Mouse (Mus musculus): Measurements from ENCODE around the gene Pbx4. TPM values are rescaled to one million over a fixed set of nuclear protein-coding genes. Genes with fewer than 3 reads are reported as not detected.

The Pbx4 gene
- total RNA-seq, 2 experiments from 2014 or later = 1.1 to 1.2 TPM

- no peak for DNase-seq
These were observed 43.8 kb downstream of the Pbx4 start for GRCm38 (mm10) chr8:69876097-69876496.

DNA sequence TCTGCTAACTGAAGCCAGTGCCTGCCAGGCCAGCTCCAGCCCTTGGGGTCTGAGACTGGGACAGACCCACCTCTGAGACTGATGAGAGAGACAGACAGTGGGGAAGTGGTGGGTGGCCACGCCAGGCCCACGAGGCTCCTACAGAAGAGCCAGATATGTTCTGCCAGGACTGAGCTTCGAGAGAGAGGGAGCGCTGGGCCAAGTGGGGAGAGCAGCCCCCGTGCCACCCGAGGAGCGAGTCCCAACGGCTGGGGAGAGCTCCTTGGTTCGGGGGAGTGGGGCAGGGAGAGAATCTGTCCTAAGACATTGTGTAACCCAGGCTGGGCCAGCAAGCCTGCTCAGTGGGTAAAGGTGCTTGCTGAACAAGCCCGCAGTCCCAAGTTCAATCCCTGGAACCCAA is 44.7 kb downstream of the Pbx4 start:
- no peak for DNase-seq

DNA sequence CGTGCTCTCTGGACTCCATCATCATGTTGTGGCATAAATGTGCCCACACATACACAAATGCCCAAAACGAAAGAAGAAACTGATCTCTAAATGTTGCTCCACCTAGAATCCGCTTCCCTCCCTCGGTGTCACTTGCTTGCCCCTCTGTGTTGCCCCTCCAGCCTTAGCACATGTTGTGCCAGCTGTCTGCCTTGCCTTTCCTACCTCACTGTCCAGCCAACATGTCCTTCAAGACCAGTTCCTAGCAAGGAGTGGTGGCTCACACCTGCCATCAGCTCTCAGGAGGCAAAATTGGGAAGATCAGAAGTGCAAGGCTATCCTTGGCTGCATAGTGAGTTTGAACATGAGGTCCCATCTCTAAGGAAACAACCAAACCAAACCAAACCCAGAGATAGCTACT is 45.1 kb downstream of the Pbx4 start:
- no peak for DNase-seq

- no peak for DNase-seq
These were observed 45.7 kb downstream of the Pbx4 start for GRCm38 (mm10) chr8:69877992-69878391.

GRCm38 (mm10) chr8:69879678-69880077 is 47.4 kb downstream of the Pbx4 start:
- no peak for DNase-seq

GRCm38 (mm10) chr8:69880841-69881240 is 48.5 kb downstream of the Pbx4 start:
- no peak for DNase-seq

DNA sequence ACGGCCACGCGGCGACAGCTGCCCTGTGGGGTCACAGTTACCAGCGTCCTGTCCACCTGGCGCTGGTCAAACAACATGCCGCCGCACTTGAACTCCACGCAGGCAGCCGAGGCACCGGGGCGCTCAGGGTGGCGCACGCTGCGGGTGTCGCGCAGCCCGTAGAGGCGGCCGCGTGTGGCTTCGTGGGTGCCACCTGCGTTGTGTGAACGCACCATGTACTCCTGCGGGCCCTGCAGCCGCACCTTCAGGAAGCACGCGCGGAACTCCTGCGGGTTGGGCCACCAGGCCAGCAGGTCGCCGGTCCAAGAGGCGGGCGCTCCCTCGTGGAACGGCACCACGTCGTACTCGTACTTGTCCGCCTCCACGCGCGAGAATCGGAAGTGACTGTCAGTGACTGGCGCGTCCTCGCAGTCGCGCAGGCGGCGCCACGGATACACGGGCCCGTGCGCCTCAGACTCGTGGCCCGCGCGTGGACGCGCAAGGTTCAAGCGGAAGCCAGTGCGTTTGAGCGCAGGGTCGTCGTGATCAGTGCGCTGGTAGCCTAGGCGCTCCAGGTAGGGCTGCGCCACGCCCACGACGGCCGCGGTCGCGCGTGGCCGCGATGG is 49.1 kb downstream of the Pbx4 start:
- no peak for DNase-seq

- peak; percentile 72 for DNase-seq
These were observed 49.9 kb downstream of the Pbx4 start for GRCm38 (mm10) chr8:69882021-69882756.

GRCm38 (mm10) chr8:69882833-69883600 is 50.7 kb downstream of the Pbx4 start:
- no peak for DNase-seq

DNA sequence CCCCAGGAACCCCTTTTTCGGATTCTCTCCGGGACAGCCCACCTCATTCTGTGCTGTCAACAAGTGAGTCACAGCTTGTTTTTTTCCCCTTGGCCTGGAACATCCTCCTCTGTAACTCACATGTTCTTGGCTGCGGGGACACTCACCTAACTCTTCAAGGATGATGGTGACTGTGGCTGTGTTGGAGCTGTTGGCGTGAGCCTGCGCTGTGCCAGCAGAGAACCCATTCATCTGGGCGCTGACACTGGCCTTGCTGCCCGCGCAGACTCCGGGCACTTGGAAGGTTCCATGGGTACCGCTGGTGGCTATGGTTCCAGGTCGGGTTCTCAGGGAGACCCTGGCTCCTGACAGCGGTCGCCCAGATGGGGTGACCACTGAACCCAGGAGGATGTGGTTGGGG is 51.9 kb downstream of the Pbx4 start:
- no peak for DNase-seq

DNA sequence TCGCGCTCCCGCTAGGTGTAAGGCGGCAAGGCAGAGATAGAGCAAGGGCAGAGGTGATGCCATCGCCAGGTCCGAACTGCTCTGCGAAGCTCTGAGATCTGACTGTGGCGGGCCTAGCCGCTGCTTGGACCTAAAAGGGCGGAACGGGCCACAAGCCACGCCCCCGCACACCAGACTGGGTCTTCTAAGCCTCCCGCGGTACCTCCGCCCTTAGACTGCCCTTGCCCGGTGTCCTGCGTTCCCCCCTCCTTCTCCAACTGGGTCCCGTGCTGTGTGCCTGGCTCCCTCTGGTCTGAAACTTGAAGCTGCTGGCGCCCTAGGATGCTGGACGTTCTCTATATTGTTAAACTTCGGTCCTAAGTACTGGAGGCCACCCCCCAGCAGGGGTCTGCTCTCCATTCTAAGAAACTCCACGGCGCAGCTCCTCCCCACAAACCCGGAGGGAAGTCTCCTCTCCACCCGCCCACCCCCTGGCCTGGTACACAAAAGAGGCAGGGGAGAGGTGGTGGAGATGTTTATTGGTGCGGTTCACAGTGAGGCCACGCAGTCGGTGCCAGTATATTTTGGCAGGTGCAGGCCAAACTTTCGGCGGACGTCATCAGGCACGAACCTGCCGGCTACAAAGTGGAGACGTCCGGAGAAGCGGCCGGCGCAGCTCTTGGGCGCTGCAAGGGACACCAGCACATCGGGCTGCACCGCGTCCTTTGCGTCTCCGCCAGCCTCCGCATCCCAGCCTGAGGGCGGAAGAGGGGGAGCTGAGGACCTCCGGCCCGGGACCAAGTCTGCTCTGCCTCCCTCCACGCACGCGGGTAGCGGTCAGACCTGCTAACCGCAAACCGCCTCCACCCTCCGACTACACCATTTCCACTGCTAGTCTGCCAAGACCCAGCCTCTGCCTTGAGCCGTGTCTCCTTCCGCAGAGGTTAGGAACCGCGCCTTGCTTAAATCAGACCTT is 55.3 kb downstream of the Pbx4 start, which contains the start of gene Cilp2:
TSS of gene Cilp2 (minus strand) at position 399 of the 955 bp plus-strand sequence.
- peak; percentile 52 for DNase-seq

GRCm38 (mm10) chr8:69888244-69888866 is 56.1 kb downstream of the Pbx4 start:
- DNase-seq = peak; percentile 35

DNA sequence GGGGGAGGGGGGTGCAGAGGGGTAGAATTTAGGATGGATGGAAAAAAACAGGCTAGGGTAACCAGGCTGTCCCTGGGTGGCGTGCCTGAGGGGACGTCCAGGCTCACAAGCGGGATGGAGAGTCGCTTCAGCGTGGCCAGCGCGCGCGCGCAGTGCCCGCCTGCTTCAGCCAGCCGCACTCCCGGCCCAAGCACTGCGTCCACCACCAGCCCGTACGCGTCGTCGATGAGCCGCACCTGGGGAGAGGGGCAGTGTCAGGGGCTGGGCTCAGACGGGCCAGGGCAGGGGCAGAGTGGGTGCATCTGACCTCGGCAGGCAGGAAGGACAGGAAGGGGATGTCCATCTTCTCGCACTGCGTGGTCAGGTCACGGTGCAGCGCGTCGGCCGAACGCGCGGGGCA is 56.6 kb downstream of the Pbx4 start:
- peak; percentile 30 for DNase-seq

DNA sequence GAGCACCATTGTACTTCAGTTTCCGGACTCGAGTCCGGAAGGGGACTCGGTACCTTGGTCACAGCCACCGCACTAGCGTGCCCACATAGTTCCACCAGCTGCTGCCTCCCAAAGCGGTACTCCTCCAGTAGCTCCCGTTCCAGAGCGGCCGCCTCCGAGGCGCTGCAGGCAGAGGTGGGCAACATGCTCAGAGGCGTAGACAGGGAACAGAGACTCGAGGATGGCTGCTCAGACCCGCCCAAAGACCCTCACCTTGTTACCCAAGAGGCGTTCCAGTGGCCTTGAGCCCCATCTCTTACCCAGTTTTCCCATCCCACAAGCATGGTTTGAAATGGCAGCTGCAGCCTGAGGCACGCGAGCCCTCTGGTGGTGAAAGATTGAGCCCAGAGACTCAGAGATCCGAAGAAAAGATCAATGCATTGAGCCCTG is 58.5 kb downstream of the Pbx4 start:
- peak; percentile 63 for DNase-seq

DNA sequence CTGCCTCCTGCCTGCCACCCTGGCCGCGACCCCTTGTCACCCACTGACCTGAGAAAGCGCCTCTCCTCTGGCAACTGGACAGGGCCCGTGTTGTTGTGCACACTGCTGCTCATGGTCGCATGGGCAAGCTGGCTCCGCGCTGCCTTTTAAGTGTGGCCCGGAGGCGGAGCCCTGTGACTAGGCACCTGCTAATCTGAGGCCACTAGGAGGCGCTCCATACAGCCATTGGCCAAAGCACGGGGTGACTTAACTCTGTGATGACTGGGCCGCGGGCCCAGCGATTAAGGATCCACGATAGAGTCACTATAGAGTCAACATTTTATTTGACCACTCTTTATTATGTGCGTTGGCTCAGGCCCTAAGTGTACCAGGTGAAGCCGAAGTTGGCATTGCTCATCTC is 61.6 kb downstream of the Pbx4 start:
- peak; percentile 81 for DNase-seq

GRCm38 (mm10) chr8:69894836-69895332 is 62.6 kb downstream of the Pbx4 start:
- no peak for DNase-seq

GRCm38 (mm10) chr8:69895772-69896451 is 63.6 kb downstream of the Pbx4 start:
- DNase-seq = no peak

GRCm38 (mm10) chr8:69897857-69898256 is 65.6 kb downstream of the Pbx4 start:
- no peak for DNase-seq

GRCm38 (mm10) chr8:69899876-69900275 is 67.6 kb downstream of the Pbx4 start:
- DNase-seq = no peak

DNA sequence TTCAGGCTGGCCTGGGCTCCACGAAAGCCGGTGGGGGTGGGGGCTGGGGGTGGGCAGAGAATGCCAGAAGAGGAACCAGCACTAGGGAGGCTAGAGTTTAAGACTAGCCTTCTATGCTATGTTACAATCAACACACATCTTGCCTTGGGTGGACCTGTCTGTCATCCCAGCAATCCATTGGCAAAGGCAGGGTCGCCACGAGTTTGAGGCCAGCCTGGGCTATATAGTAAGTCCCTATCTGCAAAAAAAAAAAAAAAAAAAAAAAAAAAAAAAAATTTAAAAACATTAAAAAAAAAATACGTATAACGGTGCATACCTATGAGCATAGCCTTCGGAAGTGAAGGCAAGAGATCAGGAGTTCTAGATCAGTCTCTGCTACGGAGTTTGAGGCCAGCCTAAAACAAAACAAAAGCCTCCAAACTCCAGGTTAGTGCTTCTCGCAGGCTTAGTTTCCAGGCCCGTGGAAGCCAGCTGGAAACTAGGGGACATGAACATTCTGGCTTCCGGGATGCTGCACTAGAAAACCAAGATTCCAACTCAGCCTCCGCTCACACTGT is 68.7 kb downstream of the Pbx4 start:
- DNase-seq = no peak
